Mouse (Mus musculus) liver, postnatal 0 days (tissue): Measurements from ENCODE around the gene Poc1a. TPM values are rescaled to one million over a fixed set of nuclear protein-coding genes. Genes with fewer than 3 reads are reported as not detected.

Experiments
- ATAC-seq: fragments of 200-750 bp; cut with Nextera tagmentation; 2 replicates; pipeline ENCODE4 v1.8.0; 2017; ENCODE audit warnings: mild to moderate bottlenecking, moderate library complexity
- DNase-seq: peaks from one replicate; pipeline ENCODE4 v3.0.0-alpha.2; 2016
- H3K27ac ChIP-seq: fragments of 300-500 bp; sonication (generic); 2 replicates; pipeline ENCODE4 v1.5.1; 2014; ENCODE audit warnings: antibody characterized with exemption, moderate library complexity, mild to moderate bottlenecking, low read depth
- H3K27me3 ChIP-seq: fragments of 300-500 bp; sonication (generic); 2 replicates; pipeline ENCODE4 v1.6.1; 2014; ENCODE audit warnings: low read length, control low read depth, mixed read lengths; ENCODE audit not compliant: insufficient read depth
- H3K36me3 ChIP-seq: fragments of 300-500 bp; sonication (generic); replicated peaks from 2 replicates; pipeline ENCODE4 v1.6.1; 2014; ENCODE audit warnings: mild to moderate bottlenecking, control low read depth, low read length, moderate library complexity, mixed read lengths; ENCODE audit not compliant: insufficient read depth
- H3K4me1 ChIP-seq: fragments of 300-500 bp; sonication (generic); 2 replicates; pipeline ENCODE4 v1.6.1; 2014; ENCODE audit warnings: antibody characterized with exemption, mild to moderate bottlenecking, control low read depth; ENCODE audit not compliant: insufficient read depth
- H3K4me2 ChIP-seq: fragments of 300-500 bp; sonication (generic); 2 replicates; pipeline ENCODE4 v1.6.1; 2014; ENCODE audit warnings: low read depth, mild to moderate bottlenecking, low read length, moderate library complexity, mixed read lengths
- H3K4me3 ChIP-seq: fragments of 300-500 bp; sonication (generic); 2 replicates; pipeline ENCODE4 v1.5.1; 2014; ENCODE audit warnings: low read depth, low read length
- H3K9ac ChIP-seq: fragments of 300-500 bp; sonication (generic); replicated peaks from 2 replicates; pipeline ENCODE4 v1.6.1; 2014; ENCODE audit warnings: mild to moderate bottlenecking, moderate library complexity
- H3K9me3 ChIP-seq: fragments of 300-500 bp; sonication (generic); 2 replicates; pipeline ENCODE4 v1.6.1; 2016; ENCODE audit warnings: mild to moderate bottlenecking, control low read depth, low read length, mixed read lengths
- CTCF ChIP-seq: sonication (generic); IDR thresholded peaks from 2 replicates; pipeline ENCODE4 v1.5.1; 2016; ENCODE audit warnings: antibody characterized with exemption, low read depth
- EP300 ChIP-seq: IDR thresholded peaks from 2 replicates; pipeline ENCODE4 v1.6.1; 2016; ENCODE audit warnings: antibody characterized with exemption, low read depth, mild to moderate bottlenecking
- WGBS: fragments of 180-500 bp; shearing (Covaris S2); extraction: QIAGEN DNeasy Blood & Tissue Kit; methylation state at CpG from one replicate; pipeline ENCODE4 v1.1.7; 2014; ENCODE audit not compliant: insufficient replicate concordance; 5-methylcytosine and 5-hydroxymethylcytosine counted together
- polyA plus RNA-seq: library from polyadenylated mRNA; unstranded; fragments of >200 nt; fragmentation: Nextera tagmentation; extraction: Ambion mirVana; gene quantifications from 2 replicates; pipeline ENCODE4 v1.2.1, GENCODE M21; 2015

Poc1a gene
- polyA plus RNA-seq, 1 experiment from 2014 or later = 14.5 TPM

GRCm38 (mm10) chr9:106359297-106359696, 78.4 kb downstream of the Poc1a start:
- 72% methylated on average over 6 of the region's 6 CpGs for WGBS
- Histone ChIP-seq H3K27me3 (no peaks in the 10 kb centered on the region), H3K4me3 (no peak overlapping the region), H3K4me1 (no peaks in the 10 kb centered on the region), H3K27ac (no peak overlapping the region), H3K4me2 (no peak overlapping the region), H3K9ac (no peak overlapping the region), H3K36me3 (no peaks in the 10 kb centered on the region), H3K9me3 (no peaks in the 10 kb centered on the region)
- DNase-seq (no peak), ATAC-seq (no peak)
- TF ChIP-seq CTCF (no peak), EP300 (no peak)

GRCm38 (mm10) chr9:106361140-106361539, 80.3 kb downstream of the Poc1a start:
- peaks cover 4% of the 10 kb centered on the region for H3K4me1 ChIP-seq
- no peaks in the 10 kb centered on the region for H3K9me3 ChIP-seq
- ATAC-seq = no peak
- WGBS = 77% methylated on average over 6 of the region's 6 CpGs
- no peak for TF ChIP-seq EP300
- no peak for TF ChIP-seq CTCF
- H3K9ac ChIP-seq = no peak overlapping the region
- H3K36me3 ChIP-seq = no peaks in the 10 kb centered on the region
- H3K27ac ChIP-seq = no peak overlapping the region
- DNase-seq = no peak
- H3K4me3 ChIP-seq = no peak overlapping the region
- no peaks in the 10 kb centered on the region for H3K27me3 ChIP-seq
- H3K4me2 ChIP-seq = no peak overlapping the region

GRCm38 (mm10) chr9:106365333-106365732, 84.5 kb downstream of the Poc1a start:
- no peak overlapping the region for H3K4me2 ChIP-seq
- 55% methylated on average over 7 of the region's 7 CpGs for WGBS
- no peak for DNase-seq
- no peaks in the 10 kb centered on the region for H3K36me3 ChIP-seq
- no peak overlapping the region for H3K9ac ChIP-seq
- no peak overlapping the region for H3K4me3 ChIP-seq
- H3K4me1 ChIP-seq = peaks cover 33% of the 10 kb centered on the region
- ATAC-seq = no peak
- H3K27ac ChIP-seq = no peak overlapping the region
- H3K9me3 ChIP-seq = no peaks in the 10 kb centered on the region
- TF ChIP-seq EP300 (no peak), CTCF (no peak)
- no peaks in the 10 kb centered on the region for H3K27me3 ChIP-seq

GRCm38 (mm10) chr9:106366188-106366587, 85.3 kb downstream of the Poc1a start:
- Histone ChIP-seq H3K4me2 (no peak overlapping the region), H3K36me3 (no peaks in the 10 kb centered on the region), H3K9me3 (no peaks in the 10 kb centered on the region), H3K4me1 (peaks cover 38% of the 10 kb centered on the region), H3K27ac (no peak overlapping the region), H3K27me3 (no peaks in the 10 kb centered on the region), H3K4me3 (no peak overlapping the region), H3K9ac (no peak overlapping the region)
- WGBS = 53% methylated on average over 1 of the region's 1 CpGs
- TF ChIP-seq EP300 = no peak
- TF ChIP-seq CTCF = no peak
- ATAC-seq (no peak), DNase-seq (no peak)

GRCm38 (mm10) chr9:106367001-106367400, 86.1 kb downstream of the Poc1a start:
- H3K36me3 ChIP-seq = no peaks in the 10 kb centered on the region
- peak overlapping the region; percentile 100 for H3K4me2 ChIP-seq
- no peaks in the 10 kb centered on the region for H3K27me3 ChIP-seq
- 20% methylated on average over 5 of the region's 5 CpGs for WGBS
- TF ChIP-seq EP300 = no peak
- no peak for TF ChIP-seq CTCF
- H3K27ac ChIP-seq = 0 out of 2 replicates have a peak overlapping the region, but pooled peaks have one; percentile 18
- ATAC-seq (no peak), DNase-seq (no peak)
- peaks cover 46% of the 10 kb centered on the region for H3K4me1 ChIP-seq
- no peaks in the 10 kb centered on the region for H3K9me3 ChIP-seq
- peak overlapping the region; percentile 49 for H3K9ac ChIP-seq
- H3K4me3 ChIP-seq = peak overlapping the region; percentile 78

- TF ChIP-seq EP300 = peak; percentile 42
- no peak for TF ChIP-seq CTCF
- no peaks in the 10 kb centered on the region for H3K9me3 ChIP-seq
- peak overlapping the region; percentile 84 for H3K9ac ChIP-seq
- peak overlapping the region; percentile 100 for H3K4me2 ChIP-seq
- H3K36me3 ChIP-seq = no peaks in the 10 kb centered on the region
- H3K4me3 ChIP-seq = peak overlapping the region; percentile 78
- ATAC-seq (peak; percentile 94), DNase-seq (peak; percentile 98)
- WGBS = under 1% methylated on average over 35 of the region's 36 CpGs
- H3K4me1 ChIP-seq = peaks cover 52% of the 10 kb centered on the region
- H3K27ac ChIP-seq = peak overlapping the region; percentile 93
- H3K27me3 ChIP-seq = no peaks in the 10 kb centered on the region
These were observed 86.8 kb downstream of the Poc1a start for GRCm38 (mm10) chr9:106367592-106368111.
